Mouse (Mus musculus): ENCODE measurements around the gene Baiap2. TPM values are rescaled to one million over a fixed set of nuclear protein-coding genes. Genes with fewer than 3 reads are reported as not detected.

Baiap2 gene
- polyA plus RNA-seq, 1 experiment from 2014 or later = 9.7 TPM

DNA sequence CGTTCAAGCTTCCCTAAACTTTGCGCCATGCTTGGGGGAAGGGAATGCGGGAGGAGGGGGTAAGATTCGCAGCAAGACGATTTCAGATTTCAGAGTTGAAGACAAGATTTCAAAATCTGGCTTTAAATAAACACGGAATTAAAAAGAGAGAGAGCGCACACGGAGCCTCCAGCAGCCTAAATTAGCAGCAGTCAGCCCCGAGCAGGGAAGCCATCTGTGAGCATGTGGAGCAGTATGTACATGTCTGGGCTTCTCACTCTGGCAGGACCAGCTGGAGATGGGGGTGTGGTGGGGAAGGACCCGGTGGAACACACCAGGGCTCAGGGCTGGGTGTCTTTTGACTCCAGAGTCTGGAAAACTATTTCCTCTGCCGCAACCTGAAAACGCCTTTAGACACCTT is 5.3 kb upstream of the Baiap2 start:
- DNase-seq (ENCODE audit: low spot score) = no peak
- no peak overlapping the region for H3K4me2 ChIP-seq
- H3K36me3 ChIP-seq (ENCODE audit: control insufficient read depth, insufficient read depth, low read length) = no peaks in the 10 kb centered on the region
- WGBS = 53% methylated on average over 12 of the region's 12 CpGs
- H3K9ac ChIP-seq (ENCODE audit: low read depth, low read length) = no peak overlapping the region
- no peaks in the 10 kb centered on the region for H3K9me3 ChIP-seq (ENCODE audit: control insufficient read depth, low read length)
- peaks cover 4% of the 10 kb centered on the region; the same call in 1 of the 2 replicates for H3K27me3 ChIP-seq (replicated peaks; ENCODE audit: control insufficient read depth, insufficient read depth, low read length)
- H3K27ac ChIP-seq (ENCODE audit: low read depth, low read length) = no peak overlapping the region
- H3K4me3 ChIP-seq (ENCODE audit: low read depth, low read length) = no peak overlapping the region
- no peak for ATAC-seq (replicated peaks; ENCODE audit: low FRiP score)
- peaks cover 41% of the 10 kb centered on the region for H3K4me1 ChIP-seq (replicated peaks; ENCODE audit: control insufficient read depth, insufficient read depth, low read length)

DNA sequence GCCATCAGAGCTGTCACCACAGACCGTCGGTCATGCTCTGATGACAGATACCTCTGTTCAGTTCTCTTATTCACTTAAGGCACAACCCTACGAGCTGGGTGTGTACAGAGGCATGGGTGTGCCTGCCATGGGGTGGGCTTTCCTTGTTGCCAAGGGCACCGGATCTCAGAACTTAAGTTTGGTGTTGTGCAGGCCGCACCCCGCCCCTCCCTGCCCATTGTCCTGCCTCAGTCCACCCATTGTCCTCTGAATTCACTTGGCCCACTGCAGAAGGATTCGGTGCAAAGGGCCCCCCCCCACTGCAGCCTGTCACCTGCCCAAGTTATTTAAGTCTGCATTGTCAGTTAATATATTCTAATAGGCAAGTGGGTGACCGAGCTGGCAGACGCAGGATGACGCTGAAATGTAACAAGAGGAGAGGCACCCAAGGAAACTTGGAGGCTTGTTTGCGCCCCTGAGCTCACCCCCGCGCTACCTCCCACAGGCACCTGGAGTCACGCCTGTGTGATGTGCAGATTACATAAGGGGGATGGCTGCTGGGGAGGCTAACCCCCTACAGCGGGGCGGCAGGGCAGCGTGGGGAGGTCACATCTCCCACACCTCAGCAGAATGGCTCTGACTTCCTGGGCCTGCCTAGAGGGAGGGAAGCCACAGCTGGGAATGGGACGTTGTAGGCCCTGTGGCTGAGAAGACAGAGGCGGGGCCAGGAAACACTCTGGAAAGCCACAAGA is 4.6 kb upstream of the Baiap2 start:
- Histone ChIP-seq H3K9ac (ENCODE audit: low read depth, low read length) (no peak overlapping the region), H3K4me2 (peak overlapping the region; percentile 8), H3K4me3 (ENCODE audit: low read depth, low read length) (no peak overlapping the region), H3K9me3 (ENCODE audit: control insufficient read depth, low read length) (no peaks in the 10 kb centered on the region), H3K27ac (ENCODE audit: low read depth, low read length) (peak overlapping the region; percentile 1; the same call in 1 of the 2 replicates), H3K27me3 (replicated peaks; ENCODE audit: control insufficient read depth, insufficient read depth, low read length) (peaks cover 4% of the 10 kb centered on the region; the same call in 1 of the 2 replicates), H3K4me1 (replicated peaks; ENCODE audit: control insufficient read depth, insufficient read depth, low read length) (peaks cover 42% of the 10 kb centered on the region), H3K36me3 (ENCODE audit: control insufficient read depth, insufficient read depth, low read length) (no peaks in the 10 kb centered on the region)
- DNase-seq (ENCODE audit: low spot score) (no peak), ATAC-seq (replicated peaks; ENCODE audit: low FRiP score) (no peak)
- WGBS = 46% methylated on average over 19 of the region's 19 CpGs

DNA sequence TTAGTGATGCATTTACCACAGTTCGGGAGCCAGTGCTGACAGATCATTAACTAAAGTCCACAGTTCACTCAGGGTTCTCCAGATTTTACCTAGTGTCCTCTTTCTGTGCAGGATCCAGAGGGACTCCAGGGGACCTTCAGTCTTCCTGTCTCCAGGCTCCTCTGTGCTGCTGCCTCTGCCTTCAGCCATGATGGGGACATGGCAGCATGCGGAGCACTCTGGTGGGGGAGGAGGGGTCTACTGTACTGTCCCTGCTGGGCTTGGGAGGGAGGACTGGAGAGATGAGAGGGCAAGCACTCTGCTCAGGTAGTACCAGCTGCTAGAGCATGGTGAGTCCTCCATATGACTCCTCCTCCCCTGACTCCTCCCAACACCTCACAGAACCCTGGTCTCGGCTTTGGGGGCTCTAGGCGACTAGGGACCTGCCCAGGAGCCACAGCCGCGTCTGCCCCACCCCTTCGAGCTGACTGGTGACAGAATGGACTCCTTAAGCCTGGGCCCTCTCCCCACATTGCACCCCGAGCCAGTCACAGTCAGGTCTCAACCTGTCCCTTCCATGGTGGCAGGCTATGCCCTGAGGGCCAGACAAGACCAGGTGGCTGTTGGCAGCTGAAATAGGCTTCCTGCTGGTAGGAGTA is 3.4 kb upstream of the Baiap2 start:
- ATAC-seq (replicated peaks; ENCODE audit: low FRiP score) (no peak), DNase-seq (ENCODE audit: low spot score) (no peak)
- 67% methylated on average over 8 of the region's 8 CpGs for WGBS
- peaks cover 4% of the 10 kb centered on the region; the same call in 1 of the 2 replicates for H3K27me3 ChIP-seq (replicated peaks; ENCODE audit: control insufficient read depth, insufficient read depth, low read length)
- peak overlapping the region; percentile 8 for H3K4me2 ChIP-seq
- H3K4me1 ChIP-seq (replicated peaks; ENCODE audit: control insufficient read depth, insufficient read depth, low read length) = peaks cover 44% of the 10 kb centered on the region
- H3K9me3 ChIP-seq (ENCODE audit: control insufficient read depth, low read length) = no peaks in the 10 kb centered on the region
- H3K36me3 ChIP-seq (ENCODE audit: control insufficient read depth, insufficient read depth, low read length) = no peaks in the 10 kb centered on the region
- H3K27ac ChIP-seq (ENCODE audit: low read depth, low read length) = peak overlapping the region; percentile 1; the same call in 1 of the 2 replicates
- H3K4me3 ChIP-seq (ENCODE audit: low read depth, low read length) = no peak overlapping the region
- H3K9ac ChIP-seq (ENCODE audit: low read depth, low read length) = no peak overlapping the region

DNA sequence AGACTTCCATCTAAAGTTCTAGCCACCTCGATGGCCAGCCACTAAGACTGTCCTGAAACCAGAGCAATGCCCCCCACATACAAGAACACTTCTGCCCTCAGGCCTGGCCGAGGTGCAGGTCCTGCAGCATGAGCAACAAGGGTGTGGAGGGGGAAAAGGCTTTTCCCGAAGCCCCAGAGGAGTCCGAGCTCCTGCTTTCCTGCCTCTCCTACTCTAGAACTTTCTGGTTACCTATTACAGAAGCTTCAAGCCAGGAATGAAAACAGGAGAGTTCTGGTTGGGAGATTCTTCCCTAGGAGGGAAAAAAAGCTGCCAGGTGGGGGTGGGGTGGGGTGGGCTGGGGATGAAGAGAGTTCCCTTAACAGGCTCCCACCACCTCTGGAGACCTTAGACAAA is 2.9 kb upstream of the Baiap2 start:
- Histone ChIP-seq H3K9ac (ENCODE audit: low read depth, low read length) (no peak overlapping the region), H3K4me3 (ENCODE audit: low read depth, low read length) (no peak overlapping the region)
- no peak for ATAC-seq (replicated peaks; ENCODE audit: low FRiP score)

DNA sequence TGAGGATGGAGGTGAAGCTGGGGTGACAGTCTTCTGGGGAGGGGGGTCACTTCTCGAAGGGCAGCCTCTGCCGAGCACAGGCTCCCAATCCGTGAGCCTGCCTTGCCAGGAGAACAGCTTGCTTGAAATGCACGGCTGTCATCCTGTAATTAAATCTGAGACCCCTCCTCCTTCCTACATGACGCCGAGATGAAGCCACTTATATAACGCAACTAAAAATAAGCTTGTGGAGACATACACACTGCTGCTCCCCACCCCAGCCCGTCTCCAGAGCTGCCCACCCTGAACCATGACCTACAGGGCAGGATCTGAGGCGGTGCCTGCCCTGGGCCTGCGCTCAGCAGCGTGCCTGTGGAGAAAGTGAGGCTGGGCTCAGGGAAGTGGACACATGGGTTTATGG is 2.4 kb upstream of the Baiap2 start:
- Histone ChIP-seq H3K9ac (ENCODE audit: low read depth, low read length) (no peak overlapping the region), H3K36me3 (ENCODE audit: control insufficient read depth, insufficient read depth, low read length) (no peaks in the 10 kb centered on the region), H3K9me3 (ENCODE audit: control insufficient read depth, low read length) (no peaks in the 10 kb centered on the region), H3K4me2 (no peak overlapping the region), H3K4me1 (replicated peaks; ENCODE audit: control insufficient read depth, insufficient read depth, low read length) (peaks cover 44% of the 10 kb centered on the region), H3K27ac (ENCODE audit: low read depth, low read length) (no peak overlapping the region), H3K4me3 (ENCODE audit: low read depth, low read length) (no peak overlapping the region), H3K27me3 (replicated peaks; ENCODE audit: control insufficient read depth, insufficient read depth, low read length) (peaks cover 4% of the 10 kb centered on the region; the same call in 1 of the 2 replicates)
- 72% methylated on average over 11 of the region's 11 CpGs for WGBS
- DNase-seq (ENCODE audit: low spot score) (no peak), ATAC-seq (replicated peaks; ENCODE audit: low FRiP score) (no peak)

More for the DNA sequence above, 2.9 kb upstream of the Baiap2 start:
- WGBS = 59% methylated on average over 4 of the region's 4 CpGs
- Histone ChIP-seq H3K36me3 (ENCODE audit: control insufficient read depth, insufficient read depth, low read length) (no peaks in the 10 kb centered on the region), H3K4me1 (replicated peaks; ENCODE audit: control insufficient read depth, insufficient read depth, low read length) (peaks cover 44% of the 10 kb centered on the region), H3K9me3 (ENCODE audit: control insufficient read depth, low read length) (no peaks in the 10 kb centered on the region), H3K27ac (ENCODE audit: low read depth, low read length) (peak overlapping the region; percentile 1; the same call in 1 of the 2 replicates), H3K27me3 (replicated peaks; ENCODE audit: control insufficient read depth, insufficient read depth, low read length) (peaks cover 4% of the 10 kb centered on the region; the same call in 1 of the 2 replicates), H3K4me2 (no peak overlapping the region)
- no peak for DNase-seq (ENCODE audit: low spot score)

DNA sequence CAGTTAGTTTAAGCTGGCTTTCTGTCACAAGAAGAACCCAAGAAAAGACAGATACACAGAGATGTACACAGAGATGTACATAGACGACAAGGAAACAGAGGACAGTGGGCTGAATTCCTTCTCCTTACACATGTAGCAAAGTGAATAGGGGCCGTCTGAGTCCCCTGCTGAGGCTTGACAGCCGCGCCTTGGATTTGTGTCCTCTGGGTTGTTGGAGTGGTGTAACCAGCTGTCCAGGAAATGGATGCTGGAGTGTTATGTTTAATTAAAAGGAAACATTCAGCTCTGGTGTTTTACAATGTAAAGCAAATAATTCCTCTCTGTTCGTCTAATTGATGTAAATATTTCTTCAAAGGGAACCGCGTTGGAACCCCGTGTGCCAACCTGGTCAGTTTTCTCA is 769 bp upstream of the Baiap2 start:
- ATAC-seq (replicated peaks; ENCODE audit: low FRiP score) = no peak
- H3K4me3 ChIP-seq (ENCODE audit: low read depth, low read length) = peak overlapping the region; percentile 79
- H3K27me3 ChIP-seq (replicated peaks; ENCODE audit: control insufficient read depth, insufficient read depth, low read length) = peaks cover 4% of the 10 kb centered on the region; the same call in 1 of the 2 replicates
- H3K4me1 ChIP-seq (replicated peaks; ENCODE audit: control insufficient read depth, insufficient read depth, low read length) = peaks cover 39% of the 10 kb centered on the region
- H3K9me3 ChIP-seq (ENCODE audit: control insufficient read depth, low read length) = no peaks in the 10 kb centered on the region
- no peak for DNase-seq (ENCODE audit: low spot score)
- H3K27ac ChIP-seq (ENCODE audit: low read depth, low read length) = peak overlapping the region; percentile 74; the same call in 1 of the 2 replicates
- 14% methylated on average over 8 of the region's 8 CpGs for WGBS
- H3K9ac ChIP-seq (ENCODE audit: low read depth, low read length) = peak overlapping the region; percentile 70
- no peaks in the 10 kb centered on the region for H3K36me3 ChIP-seq (ENCODE audit: control insufficient read depth, insufficient read depth, low read length)
- peak overlapping the region; percentile 96 for H3K4me2 ChIP-seq

DNA sequence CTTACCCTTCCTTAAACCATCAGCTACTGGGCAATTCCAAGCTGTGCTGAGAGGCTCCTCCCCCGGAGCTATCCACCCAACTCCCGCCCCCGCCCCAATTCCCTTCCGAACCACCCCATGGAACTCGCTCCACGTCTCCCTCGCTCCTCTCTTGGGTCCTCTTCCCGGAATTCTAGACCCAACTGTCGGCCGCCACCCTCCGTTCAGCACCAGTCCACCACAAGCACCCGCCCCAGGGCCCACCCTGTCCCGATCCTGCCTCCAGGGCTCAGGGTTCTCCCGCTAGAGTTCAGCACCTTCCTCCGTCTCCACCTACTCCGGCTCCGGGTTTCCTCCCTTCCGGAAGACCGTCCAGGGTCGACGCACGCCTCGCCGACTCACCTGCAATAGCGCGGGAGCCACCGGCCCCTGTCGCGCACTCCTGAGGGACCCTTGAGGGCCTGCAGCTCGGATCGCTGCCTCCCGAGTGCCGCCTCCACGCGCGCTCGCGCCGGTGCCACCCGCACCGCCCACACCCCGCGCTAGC is 299 bp upstream of the Baiap2 start:
- no peak for DNase-seq (ENCODE audit: low spot score)
- Histone ChIP-seq H3K4me2 (peak overlapping the region; percentile 96), H3K27ac (ENCODE audit: low read depth, low read length) (peak overlapping the region; percentile 74), H3K9ac (ENCODE audit: low read depth, low read length) (peak overlapping the region; percentile 70), H3K4me3 (ENCODE audit: low read depth, low read length) (peak overlapping the region; percentile 79), H3K9me3 (ENCODE audit: control insufficient read depth, low read length) (no peaks in the 10 kb centered on the region), H3K4me1 (replicated peaks; ENCODE audit: control insufficient read depth, insufficient read depth, low read length) (peaks cover 35% of the 10 kb centered on the region), H3K36me3 (ENCODE audit: control insufficient read depth, insufficient read depth, low read length) (no peaks in the 10 kb centered on the region), H3K27me3 (replicated peaks; ENCODE audit: control insufficient read depth, insufficient read depth, low read length) (0 out of 2 replicates have a peak, but pooled peaks cover 4% of the 10 kb centered on the region)
- ATAC-seq (replicated peaks; ENCODE audit: low FRiP score) = peak; percentile 51
- 2% methylated on average over 41 of the region's 43 CpGs for WGBS

DNA sequence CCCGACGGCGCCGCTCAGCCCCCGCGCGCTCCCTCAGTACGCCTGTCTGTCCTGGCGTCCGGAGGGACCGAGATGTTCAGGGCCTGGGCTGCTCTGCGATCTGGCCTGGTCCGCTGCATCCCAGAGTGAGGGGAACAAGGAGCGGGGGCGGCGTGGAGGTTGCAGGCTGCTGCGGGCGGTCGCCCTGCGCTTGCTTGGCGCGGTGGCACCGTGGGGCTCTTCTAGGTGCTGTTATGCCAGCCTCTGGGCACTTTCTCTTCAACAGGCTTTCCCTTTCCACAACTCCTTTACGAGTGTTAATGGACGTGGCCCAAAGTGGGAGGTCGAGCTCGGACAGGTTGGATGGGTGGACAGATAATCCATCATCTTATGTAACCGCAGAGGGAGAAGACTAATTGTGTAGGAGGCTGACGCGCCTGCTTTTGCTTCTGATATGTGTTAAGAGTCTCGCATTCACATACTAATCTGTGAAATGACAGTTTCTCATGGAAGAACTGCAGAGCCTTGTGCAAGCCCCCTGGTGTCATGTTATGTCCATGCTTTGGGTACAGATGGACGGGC is 945 bp downstream of the Baiap2 start:
- Histone ChIP-seq H3K9me3 (ENCODE audit: control insufficient read depth, low read length) (no peaks in the 10 kb centered on the region), H3K4me3 (ENCODE audit: low read depth, low read length) (peak overlapping the region; percentile 79), H3K9ac (ENCODE audit: low read depth, low read length) (peak overlapping the region; percentile 69), H3K27ac (ENCODE audit: low read depth, low read length) (peak overlapping the region; percentile 30; the same call in 1 of the 2 replicates), H3K4me1 (replicated peaks; ENCODE audit: control insufficient read depth, insufficient read depth, low read length) (peaks cover 22% of the 10 kb centered on the region), H3K36me3 (ENCODE audit: control insufficient read depth, insufficient read depth, low read length) (no peaks in the 10 kb centered on the region), H3K27me3 (replicated peaks; ENCODE audit: control insufficient read depth, insufficient read depth, low read length) (0 out of 2 replicates have a peak, but pooled peaks cover 4% of the 10 kb centered on the region), H3K4me2 (peak overlapping the region; percentile 93)
- DNase-seq (ENCODE audit: low spot score) = no peak
- peak; percentile 19; the same call in 1 of the 2 replicates for ATAC-seq (replicated peaks; ENCODE audit: low FRiP score)
- 5% methylated on average over 32 of the region's 32 CpGs for WGBS
